Mouse (Mus musculus): ENCODE results near the gene Lsr.
A peak's percentile ranks its signal among the peaks of the same experiment; 100 is the strongest.
"Not testable (repeated sequence)": the region's sequence is repeated elsewhere in the genome, so short reads cannot be mapped to it uniquely, and the experiment has no call there.

Lsr gene

DNA sequence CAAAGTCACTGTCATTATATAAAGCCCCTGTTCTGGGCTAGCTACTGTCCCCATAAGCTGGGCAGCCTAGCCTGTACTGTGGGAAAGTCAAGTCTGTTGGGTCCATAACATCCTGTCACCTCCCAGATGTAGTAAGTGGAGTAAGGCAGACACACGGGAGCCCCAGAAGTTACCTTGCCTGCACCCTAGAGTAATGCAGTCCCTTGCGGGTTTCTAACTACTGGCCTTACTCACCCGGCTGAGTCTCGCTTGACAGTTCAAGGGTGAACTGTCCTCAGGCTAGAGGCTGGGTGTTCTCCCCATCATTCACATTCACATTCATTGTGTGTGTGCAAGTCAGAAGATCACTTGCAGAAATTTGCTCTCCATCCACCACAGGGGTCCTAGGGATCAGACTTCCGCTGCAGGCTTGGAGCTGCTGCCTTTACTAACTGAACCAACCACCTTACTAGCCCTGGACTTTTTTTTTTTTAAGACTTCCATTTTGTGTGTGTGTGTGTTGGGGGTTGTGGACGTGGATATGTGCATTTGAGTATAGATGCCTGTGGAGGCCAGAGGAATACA is 13.4 kb downstream of the Lsr start:
- no peak for DNase-seq

DNA sequence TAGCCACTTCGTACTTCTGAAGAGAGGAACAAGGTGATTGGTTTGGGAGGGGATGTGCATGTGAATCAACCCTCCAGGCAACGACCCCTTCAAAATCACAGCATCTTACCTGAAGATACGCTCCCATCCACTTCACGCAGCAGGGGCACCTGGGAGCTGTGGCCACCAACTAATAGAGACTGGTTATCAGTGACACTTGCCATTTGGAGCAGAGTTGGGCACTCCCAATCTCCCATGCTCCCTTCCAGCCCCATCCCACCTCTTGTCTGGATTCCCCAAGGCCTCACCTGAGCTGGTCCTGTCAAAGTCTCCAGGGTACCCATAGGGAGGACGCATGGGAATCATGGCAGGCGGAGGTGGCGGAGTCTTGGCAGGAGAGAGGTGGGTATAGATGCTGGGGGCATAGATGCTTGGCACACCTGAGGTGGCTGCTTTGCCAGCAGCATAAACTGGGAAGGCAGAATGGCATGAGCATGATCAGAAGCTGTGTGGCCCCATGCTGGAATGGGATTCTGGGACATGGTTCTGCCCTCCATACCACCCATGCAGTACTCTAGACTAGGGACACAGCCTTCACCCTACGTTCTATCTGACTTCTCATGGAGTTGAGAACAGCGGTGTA is 14.3 kb downstream of the Lsr start:
- DNase-seq = no peak

DNA sequence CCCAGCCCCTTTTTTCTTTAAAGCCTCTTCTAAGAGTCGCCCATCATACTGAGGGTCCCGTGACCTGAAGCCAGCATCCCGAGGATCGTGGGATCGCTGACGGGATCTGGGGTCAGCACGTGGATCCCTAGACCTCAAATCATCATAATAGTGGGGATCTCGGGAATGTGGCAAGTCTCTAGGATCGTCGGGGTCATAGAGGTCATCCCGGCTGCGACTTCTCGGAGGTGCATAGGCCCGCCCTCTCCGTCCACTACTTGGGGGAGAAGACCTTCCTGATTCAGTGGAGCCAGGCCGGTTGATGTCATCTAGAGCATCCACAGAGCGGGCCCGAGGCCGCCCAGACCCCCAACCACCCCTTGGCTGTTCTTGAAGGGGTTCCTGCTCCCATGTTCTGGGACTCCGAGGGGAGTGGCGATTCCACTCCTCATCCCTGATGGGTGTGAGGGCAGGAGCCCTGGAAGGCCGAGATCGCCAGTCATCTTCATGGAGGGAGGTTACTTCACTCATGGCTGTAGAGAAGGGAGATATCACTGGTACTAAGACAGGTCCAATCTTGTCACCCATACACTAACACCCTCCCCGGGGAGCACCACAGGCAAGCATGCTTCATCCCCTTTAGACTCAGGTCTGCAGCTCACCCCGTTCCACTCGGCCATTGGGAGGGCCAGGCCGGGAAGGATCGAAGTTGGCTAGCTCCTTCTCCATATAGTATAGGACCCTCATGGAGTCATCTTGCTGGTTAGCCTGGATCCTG is 15.0 kb downstream of the Lsr start:
- no peak for DNase-seq

DNA sequence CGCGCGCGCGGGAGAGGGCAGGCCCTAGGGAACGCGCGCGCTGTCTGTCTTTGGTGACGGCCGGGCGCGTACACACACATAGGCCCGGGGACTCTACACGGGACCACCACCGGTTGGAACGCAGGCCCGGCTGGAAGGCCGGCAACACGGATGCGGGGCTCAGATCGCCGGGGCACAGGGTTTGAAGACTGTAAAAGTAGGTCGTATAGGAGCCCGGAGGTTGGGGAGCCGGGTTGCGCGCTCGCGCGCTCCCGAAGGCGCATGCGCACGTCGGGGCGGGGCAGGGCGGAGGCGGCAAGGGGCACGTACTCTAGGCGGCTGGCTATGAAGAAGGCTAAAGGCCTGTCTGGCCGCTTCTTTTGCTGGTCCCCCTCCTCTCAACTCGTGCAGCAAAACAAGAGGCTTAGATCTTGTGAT is 15.9 kb downstream of the Lsr start:
- peak; percentile 90 to 94 for DNase-seq

DNA sequence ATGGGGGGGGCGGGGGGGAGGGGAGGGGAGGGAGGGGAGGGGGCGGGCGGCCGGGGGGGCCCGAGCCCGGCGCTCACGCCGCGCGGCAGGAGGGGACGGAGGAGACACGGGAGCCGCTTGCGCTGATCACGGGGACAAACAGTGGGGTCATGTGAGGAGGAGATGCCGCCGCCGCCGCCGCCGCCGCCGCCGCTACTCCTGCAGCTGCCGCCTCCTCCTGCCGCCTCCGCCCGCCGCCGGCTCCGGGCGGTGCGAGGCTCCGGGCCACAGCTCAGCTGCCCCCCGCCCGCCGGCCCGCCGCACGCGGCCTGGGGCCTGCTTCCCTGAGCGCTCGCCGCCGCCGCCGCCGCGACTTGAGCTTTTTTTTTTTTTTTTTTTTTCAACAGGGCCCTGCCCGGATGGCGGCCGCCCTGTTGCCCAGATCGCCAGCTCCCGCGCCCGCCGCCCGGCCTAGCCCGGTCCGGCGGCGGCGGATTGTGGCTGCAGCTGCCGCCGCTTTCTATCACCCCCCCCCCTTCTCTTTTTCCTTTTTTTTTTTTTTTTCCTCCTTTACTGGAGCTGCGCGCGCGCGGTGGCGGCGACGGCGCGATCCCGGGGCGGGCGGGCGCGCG is 16.4 kb downstream of the Lsr start, which contains the start of gene Usf2:
TSS of gene Usf2 (minus strand) at position 48 of the 611 bp plus-strand sequence.
- DNase-seq = peak; percentile 75 to 77

DNA sequence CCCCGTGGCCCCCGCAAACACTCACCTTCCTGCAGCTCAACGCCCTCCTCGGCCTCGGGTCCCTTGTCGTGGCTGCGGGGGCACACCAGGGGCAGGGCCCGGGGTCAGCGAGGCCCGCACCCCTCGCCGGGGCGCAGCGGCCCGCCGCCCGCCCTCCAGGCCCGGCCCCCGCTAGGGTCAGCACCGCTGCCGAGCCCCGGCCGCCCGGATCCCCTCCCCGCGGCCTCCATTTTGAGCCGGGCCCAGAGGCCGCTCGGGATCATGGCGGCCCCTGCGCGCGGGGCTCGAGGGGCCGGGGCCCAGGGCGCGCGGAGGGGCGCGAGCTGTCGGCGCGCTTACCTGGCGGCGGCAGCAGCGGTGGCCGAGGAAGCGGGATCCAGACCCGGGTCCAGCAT is 16.9 kb downstream of the Lsr start:
- DNase-seq = no peak

DNA sequence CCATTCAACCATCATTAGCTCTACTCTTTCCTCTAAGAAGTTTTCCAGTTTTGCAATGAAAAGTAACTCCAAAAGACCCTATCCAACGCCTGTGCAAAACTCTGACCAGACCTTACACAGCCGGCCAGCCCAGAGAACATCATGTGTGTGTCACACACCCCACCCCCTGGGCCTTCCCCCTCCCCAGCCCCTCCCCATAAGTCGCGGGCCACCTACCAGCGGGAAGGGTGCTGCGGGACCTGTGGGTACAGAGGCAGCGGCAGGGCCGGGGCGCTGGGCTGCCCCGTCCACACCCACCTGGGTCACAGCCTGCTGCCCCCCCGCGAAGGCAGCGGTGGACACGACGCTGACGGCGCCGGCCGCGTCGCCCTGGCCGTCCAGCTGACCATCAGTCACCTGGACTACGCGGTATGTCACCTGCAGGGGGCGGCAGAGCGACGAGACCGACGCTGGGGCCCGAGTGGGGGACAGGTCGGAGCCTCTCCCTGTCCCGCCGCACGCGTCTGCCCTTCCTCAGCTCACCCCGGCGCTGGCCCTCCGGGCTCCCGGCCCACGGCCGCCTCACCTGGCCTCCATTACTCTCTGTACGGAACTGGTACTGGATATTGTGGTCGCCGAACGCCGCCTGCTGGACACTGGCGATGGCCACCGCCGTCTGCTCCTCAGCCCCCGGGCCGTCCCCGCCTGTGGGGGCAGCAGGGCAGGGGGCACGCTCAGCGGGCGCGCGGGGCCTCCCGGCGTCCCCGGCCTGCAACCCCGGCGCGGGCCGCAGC is 17.5 kb downstream of the Lsr start:
- DNase-seq = peak; percentile 86 to 89

DNA sequence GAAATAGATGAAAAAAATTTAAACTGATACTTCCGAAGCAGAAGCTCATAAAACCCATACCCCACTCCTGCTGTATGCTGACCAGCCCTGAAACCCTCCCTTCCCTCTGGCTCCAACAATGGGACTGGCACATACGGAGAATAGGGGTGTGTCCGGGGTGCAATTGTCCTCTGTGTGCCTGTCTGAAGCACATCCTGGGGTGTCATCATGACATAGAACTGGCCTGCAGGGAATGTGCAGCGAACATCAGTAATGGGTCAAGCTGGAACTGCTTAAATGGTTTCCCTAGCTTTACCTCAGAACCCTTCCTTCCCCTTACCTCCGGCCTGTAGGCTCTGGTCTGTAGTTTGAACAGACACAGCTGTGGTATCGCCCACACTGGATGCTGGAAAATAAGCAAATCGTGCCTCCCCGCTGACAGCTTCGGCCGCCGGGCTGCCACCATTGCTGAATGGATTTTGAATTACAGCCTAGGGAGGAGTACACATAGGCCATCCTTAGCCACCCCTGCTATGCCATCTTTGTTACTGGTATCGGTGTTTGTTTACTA is 18.2 kb downstream of the Lsr start:
- DNase-seq = no peak

DNA sequence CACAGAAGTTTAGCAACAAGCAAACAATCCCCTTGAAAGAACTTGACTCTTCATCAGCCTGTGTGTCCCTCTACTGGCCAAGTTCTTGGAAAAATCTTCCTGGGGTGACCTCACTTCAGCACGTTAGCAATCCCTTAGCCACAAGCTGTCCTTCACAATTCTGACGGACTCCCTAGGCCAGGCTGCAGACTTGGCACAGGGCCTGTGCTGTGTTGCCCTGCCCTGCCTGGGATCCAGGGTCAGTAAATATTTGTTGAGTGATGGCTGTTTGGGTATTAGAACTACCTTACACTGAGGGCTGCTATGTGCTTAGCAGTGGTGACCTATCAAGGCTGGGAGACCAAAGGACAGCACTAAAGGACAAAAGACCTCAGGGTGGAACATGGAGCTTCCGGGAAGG is 19.2 kb downstream of the Lsr start:
- no peak for DNase-seq

DNA sequence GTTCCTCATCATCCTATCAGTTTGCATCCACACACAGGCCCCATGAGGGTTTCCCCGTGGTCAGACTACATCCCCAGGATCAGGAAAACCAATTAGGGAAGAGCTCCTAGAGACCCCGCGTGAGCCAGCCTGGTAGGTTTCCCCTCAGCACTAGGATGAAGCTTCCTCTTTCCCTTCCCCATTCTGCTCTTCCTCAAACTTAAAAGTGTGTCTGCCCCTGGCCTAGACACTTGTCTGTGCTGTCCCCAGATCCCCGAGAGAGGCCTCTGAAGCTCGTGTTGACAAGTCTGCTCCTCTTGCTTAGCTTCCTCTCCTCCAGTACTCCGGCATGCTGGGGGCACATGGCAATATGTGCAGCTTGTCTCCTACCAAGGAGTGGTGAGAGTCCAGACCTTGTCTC is 19.8 kb downstream of the Lsr start:
- no peak for DNase-seq

DNA sequence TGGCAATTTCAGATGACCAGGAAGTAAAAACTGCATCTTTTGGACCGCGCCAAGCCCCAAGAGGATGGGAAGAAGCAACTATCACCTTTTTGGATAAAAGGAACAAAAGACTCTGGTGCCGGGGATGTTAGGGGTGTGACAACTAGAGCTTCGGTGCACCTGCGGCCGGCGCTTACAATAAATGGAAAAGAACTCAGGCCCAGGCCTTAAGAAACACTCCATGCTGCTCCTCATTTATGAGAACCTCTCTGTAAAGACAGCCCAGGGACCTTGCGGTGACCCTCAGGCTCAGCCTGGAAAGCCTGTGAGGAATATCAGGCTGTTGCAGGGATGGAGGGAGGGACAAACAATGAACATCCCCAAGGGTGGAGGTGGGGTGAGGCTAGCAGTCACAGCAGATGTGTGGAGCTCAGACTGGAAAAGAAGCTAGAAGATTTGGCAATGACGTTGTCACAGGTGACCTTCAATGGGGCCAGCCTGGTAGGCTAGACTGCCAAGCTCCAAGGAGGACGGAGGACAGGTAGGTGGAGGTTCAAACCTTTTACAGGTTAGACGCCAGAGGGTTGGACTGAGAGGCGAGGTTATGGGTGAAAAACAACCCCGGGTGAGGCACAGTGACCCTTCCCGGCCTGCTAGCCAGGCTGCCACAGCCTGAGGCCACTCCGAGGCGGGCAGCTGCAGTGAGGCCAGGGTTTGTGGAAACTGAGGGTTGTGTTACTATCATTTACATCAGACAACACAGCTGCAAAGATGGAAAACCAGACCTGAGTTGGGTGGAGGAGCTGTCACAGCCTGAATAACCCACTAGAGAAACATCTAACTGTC is 20.6 kb downstream of the Lsr start:
- DNase-seq = no peak

DNA sequence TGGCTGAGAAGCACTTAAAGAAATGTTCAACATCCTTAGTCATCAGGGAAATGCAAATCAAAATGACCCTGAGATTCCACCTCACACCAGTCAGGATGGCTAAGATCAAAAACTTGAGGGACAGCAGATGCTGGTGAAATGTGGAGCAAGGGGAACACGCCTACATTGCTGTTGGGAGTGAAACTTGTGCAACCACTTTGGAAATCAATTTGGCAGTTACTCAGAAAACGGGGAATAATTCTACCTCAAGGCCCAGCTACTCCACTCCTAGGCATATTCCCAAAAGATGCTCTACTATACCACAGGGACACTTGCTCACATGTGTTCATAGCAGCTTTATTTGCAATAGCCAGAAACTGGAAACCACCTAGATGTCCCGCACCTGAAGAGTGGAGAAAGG is 23.4 kb downstream of the Lsr start:
- not testable (repeated sequence) for DNase-seq

DNA sequence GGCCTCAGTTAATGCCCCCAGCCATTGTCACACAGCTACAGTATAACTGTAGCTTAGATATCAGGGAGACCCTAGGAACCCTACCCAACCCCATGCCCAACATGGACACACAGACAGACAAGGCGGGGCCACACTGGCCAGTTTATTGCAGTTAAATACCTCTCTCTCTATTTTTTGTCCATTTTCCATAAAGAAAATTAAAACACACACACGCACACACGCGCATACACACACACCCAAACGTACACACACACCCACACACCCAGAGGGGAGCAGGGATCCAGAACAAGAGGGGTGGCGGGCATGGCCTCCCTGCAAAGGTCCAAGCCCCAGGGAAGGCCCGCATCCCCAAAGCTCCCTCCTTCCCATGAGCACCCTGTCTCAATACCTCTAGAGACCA is 27.4 kb downstream of the Lsr start:
- no peak for DNase-seq

DNA sequence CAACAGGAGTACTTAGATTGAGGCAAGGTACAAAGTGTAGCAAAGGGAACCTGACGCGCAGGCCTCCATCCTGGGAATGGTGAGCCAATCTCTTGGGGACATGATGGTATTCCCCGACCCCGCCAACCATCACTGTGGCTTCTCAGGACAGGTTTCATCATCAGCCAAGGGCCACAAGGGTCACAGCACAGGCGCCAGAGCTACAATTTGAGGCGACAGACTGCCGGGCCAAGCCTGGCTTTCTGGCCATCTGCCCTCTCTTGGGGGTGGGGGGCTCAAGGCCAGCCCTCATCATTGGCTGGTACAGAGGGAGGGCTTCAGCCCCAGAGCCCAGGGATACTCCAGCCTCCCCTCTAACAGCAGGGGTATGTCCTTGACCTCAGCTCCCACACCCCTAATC is 27.8 kb downstream of the Lsr start:
- not testable (repeated sequence) for DNase-seq

DNA sequence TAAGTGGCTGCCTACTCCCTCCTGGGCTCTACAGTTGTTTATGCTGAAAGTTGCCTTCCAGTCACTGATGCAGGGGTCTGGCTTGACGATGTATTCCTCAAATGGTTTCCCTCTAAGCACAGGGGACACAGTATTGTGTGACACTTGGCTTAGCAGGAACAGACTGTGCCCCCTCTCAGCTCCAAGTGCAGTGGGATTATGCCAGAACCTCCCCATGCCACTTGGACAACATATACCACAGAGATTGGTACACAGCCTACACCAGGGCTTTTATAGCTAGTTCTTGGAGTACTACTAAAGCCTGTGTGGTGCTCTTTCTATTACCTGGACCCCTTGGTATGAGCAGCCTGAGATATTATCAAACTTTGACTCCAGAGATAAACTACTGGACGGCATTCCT is 28.6 kb downstream of the Lsr start:
- DNase-seq = not testable (repeated sequence)

DNA sequence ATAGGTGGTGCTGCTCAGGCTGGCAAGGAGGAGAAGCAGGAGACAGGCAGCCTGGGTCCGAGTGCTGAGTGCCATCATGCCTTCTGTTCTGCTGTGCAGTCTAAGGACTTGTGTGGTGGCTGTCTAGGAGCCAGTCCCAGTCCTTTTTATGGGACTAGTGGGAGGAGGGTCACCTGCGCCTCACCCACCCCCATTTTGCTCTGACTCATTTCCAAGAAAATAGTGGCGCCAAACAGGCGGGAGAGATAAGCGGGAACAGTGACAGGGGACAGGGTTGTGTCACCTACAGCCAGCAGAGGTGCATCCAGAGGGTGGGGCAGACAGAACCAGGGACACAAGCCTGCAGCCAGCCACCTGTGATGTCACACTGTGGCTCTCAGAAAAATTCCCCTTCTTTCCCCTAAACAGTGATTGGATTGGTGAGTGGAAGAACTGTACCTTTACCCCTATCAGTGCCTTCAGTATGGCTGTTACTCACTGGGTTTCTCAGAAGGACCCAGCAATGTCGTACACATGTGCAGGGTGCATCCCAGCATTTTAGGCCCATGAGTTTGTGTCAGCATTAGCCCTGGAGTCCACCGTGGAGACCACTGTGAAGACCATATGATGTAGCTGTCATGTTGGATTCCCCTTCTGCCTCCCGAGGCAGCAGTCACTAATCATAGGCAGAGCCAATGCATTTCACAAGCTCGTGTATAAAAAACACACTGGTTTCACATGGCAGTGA is 29.2 kb downstream of the Lsr start, which contains the start of gene Hamp:
TSS of gene Hamp (minus strand) at position 124 of the 727 bp plus-strand sequence.
- DNase-seq = no peak

DNA sequence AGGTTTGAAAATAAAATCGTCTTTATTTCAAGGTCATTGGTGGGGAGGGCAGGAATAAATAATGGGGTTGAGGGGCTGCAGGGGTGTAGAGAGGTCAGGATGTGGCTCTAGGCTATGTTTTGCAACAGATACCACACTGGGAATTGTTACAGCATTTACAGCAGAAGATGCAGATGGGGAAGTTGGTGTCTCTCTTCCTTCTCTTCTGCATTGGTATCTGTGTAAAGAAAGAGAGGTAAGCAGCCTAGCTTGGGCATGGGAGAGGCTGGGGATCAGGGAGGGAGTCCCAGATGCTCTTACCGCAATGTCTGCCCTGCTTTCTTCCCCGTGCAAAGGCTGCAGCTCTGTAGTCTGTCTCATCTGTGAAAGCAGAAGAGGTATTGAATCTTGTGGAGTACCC is 30.9 kb downstream of the Lsr start:
- not testable (repeated sequence) for DNase-seq

DNA sequence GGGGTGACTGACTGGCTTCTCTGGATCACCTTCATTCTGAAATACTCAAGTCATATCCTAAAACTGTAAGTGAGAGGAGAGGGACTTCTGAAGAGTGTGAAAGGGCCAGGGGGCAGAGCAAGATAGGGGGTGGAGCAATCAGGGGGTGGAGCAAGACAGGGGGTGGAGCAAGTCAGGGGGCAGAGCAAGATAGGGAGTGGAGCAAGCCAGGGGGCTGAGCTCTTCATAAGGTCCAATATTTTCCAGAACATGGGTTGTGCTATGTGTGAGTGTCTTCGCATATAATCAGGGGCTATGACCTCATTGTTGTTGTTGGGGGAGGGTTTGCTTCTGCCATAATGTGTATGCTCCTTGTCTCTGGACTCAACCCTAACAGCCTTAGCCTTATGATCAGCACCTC is 33.2 kb downstream of the Lsr start:
- not testable (repeated sequence) for DNase-seq

DNA sequence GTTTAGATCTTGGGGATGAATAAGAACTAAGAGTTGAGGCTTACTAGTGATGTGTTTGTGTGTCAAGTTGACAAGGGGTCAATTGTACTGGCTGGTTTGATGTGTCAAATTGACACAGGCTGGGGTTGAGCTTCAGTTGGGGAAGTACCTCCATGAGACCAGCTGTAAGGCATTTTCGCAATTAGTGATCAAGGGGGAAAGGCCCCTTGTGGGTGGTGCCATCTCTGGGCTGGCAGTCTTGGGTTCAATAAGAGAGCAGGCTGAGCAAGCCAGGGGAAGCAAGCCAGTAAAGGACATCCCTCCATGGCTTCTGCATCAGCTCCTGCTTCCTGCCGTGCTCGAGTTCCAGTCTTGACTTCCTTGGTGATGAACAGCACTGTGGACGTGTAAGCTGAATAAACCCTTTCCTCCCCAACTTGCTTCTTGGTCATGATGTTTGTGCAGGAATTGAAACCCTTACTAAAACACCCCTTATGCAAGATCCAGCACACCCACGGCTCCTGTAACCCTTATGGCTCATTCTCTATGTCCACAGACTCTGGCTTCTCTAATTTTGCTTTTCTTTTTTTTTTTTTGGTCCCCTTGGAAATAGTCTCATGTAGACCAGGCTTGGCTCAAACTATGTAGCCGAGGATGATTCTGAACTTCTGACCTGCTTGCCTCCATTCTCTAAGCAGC is 37.7 kb downstream of the Lsr start:
- not testable (repeated sequence) for DNase-seq

DNA sequence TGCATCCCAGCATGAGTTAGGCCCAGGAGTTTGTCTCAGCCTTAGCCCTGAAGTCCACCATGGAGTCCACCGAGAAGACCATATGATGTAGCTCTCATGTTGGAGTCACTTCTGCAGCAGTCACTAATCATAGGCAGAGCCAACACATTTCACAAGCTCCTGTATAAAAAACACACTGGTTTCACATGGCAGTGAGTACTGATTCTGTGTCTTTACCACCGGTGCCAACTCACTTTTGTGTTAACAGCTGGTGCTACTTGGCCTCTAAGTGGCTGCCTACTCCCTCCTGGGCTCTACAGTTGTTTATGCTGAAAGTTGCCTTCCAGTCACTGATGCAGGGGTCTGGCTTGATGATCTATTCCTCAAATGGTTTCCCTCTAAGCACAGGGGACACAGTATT is 48.7 kb downstream of the Lsr start, which contains the start of gene Hamp2:
TSS of gene Hamp2 (minus strand) at position 101 of the 400 bp plus-strand sequence.
- DNase-seq = not testable (repeated sequence)

All from kidney, adult 8-10 months (tissue).